Mouse (Mus musculus) ES-Bruce4 (cell line): ENCODE results near the gene Grm5. TPM values are rescaled to one million over a fixed set of nuclear protein-coding genes. Genes with fewer than 3 reads are reported as not detected.

ENCODE experiments used
- H3K27ac ChIP-seq: 2 replicates; pipeline ENCODE4 v1.5.1; 2012; ENCODE audit warnings: low read length, inconsistent platforms; ENCODE audit not compliant: insufficient read depth
- H3K27me3 ChIP-seq: 2 replicates; pipeline ENCODE4 v1.6.1; 2012; ENCODE audit warnings: mild to moderate bottlenecking, low read length, inconsistent platforms; ENCODE audit not compliant: control insufficient read depth, poor library complexity, insufficient read depth, severe bottlenecking
- H3K36me3 ChIP-seq: 2 replicates; pipeline ENCODE4 v1.6.1; 2012; ENCODE audit warnings: inconsistent platforms, mild to moderate bottlenecking, low read length, moderate library complexity; ENCODE audit not compliant: control insufficient read depth, poor library complexity, insufficient read depth, severe bottlenecking
- H3K4me1 ChIP-seq: one replicate; pipeline ENCODE4 v1.8.1; 2011; ENCODE audit warnings: low read length; ENCODE audit not compliant: control insufficient read depth, insufficient read depth
- H3K4me3 ChIP-seq: 2 replicates; pipeline ENCODE4 v1.5.1; 2011; ENCODE audit warnings: low read depth, mild to moderate bottlenecking, low read length
- H3K9ac ChIP-seq: 2 replicates; pipeline ENCODE4 v1.6.1; 2012; ENCODE audit warnings: low read depth, mild to moderate bottlenecking, inconsistent platforms; ENCODE audit not compliant: poor library complexity, severe bottlenecking
- H3K9me3 ChIP-seq: replicated peaks from 2 replicates; pipeline ENCODE4 v1.6.1; 2012; ENCODE audit warnings: mild to moderate bottlenecking, low read length, inconsistent platforms; ENCODE audit not compliant: control insufficient read depth, poor library complexity, insufficient read depth, severe bottlenecking
- CTCF ChIP-seq: IDR thresholded peaks from one replicate; pipeline ENCODE4 v1.8.1; 2011; ENCODE audit warnings: low read depth, low read length
- EP300 ChIP-seq: IDR thresholded peaks from 2 replicates; pipeline ENCODE4 v1.6.1; 2011; ENCODE audit warnings: low read depth, low read length; ENCODE audit not compliant: insufficient read depth
- POLR2A ChIP-seq: IDR thresholded peaks from one replicate; pipeline ENCODE4 v1.8.1; 2011; ENCODE audit warnings: low read length; ENCODE audit not compliant: insufficient read depth
- polyA plus RNA-seq: library from polyadenylated mRNA; stranded (reverse); fragments of >200 nt; gene quantifications from 2 replicates; pipeline ENCODE4 v1.2.4, GENCODE M21; 2011; ENCODE audit warnings: low read depth; ENCODE audit not compliant: missing spikeins, insufficient read depth, insufficient read length

Grm5 gene
- polyA plus RNA-seq, 1 experiment: not detected

- peaks cover 6% of the 10 kb centered on the region for H3K27me3 ChIP-seq
- no peak overlapping the region for H3K9ac ChIP-seq
Measured at GRCm38 (mm10) chr7:88128080-88128848, 544.3 kb downstream of the Grm5 start.

GRCm38 (mm10) chr7:88129536-88130487, 545.8 kb downstream of the Grm5 start:
- Histone ChIP-seq H3K4me3 (peak overlapping the region; percentile 9; the same call in 1 of the 2 replicates), H3K9ac (no peak overlapping the region), H3K27me3 (peaks cover 6% of the 10 kb centered on the region), H3K9me3 (no peaks in the 10 kb centered on the region), H3K4me1 (no peaks in the 10 kb centered on the region), H3K27ac (no peak overlapping the region), H3K36me3 (no peaks in the 10 kb centered on the region)
- TF ChIP-seq EP300: no peak
- TF ChIP-seq POLR2A: no peak
- no peak for TF ChIP-seq CTCF

More at GRCm38 (mm10) chr7:88128080-88128848, 544.3 kb downstream of the Grm5 start:
- Histone ChIP-seq H3K9me3 (no peaks in the 10 kb centered on the region), H3K27ac (no peak overlapping the region), H3K36me3 (no peaks in the 10 kb centered on the region), H3K4me1 (no peaks in the 10 kb centered on the region), H3K4me3 (no peak overlapping the region)
- TF ChIP-seq POLR2A: no peak
- no peak for TF ChIP-seq CTCF
- TF ChIP-seq EP300: no peak

GRCm38 (mm10) chr7:88130488-88130849, 546.5 kb downstream of the Grm5 start:
- no peaks in the 10 kb centered on the region for H3K9me3 ChIP-seq
- H3K4me3 ChIP-seq: peak overlapping the region; percentile 9; the same call in 1 of the 2 replicates
- H3K36me3 ChIP-seq: no peaks in the 10 kb centered on the region
- H3K4me1 ChIP-seq: no peaks in the 10 kb centered on the region
- no peak for TF ChIP-seq CTCF
- TF ChIP-seq EP300: no peak
- no peak for TF ChIP-seq POLR2A
- H3K9ac ChIP-seq: no peak overlapping the region
- H3K27ac ChIP-seq: no peak overlapping the region
- H3K27me3 ChIP-seq: peaks cover 6% of the 10 kb centered on the region

GRCm38 (mm10) chr7:88159542-88160241, 575.7 kb downstream of the Grm5 start:
- Histone ChIP-seq H3K4me1 (no peaks in the 10 kb centered on the region), H3K4me3 (no peak overlapping the region), H3K9ac (no peak overlapping the region), H3K9me3 (no peaks in the 10 kb centered on the region), H3K36me3 (no peaks in the 10 kb centered on the region), H3K27ac (no peak overlapping the region), H3K27me3 (no peaks in the 10 kb centered on the region)
- TF ChIP-seq POLR2A: no peak
- no peak for TF ChIP-seq CTCF
- TF ChIP-seq EP300: no peak

- Histone ChIP-seq H3K36me3 (no peaks in the 10 kb centered on the region), H3K4me3 (no peak overlapping the region), H3K27ac (no peak overlapping the region), H3K4me1 (no peaks in the 10 kb centered on the region), H3K9me3 (no peaks in the 10 kb centered on the region), H3K27me3 (no peaks in the 10 kb centered on the region), H3K9ac (no peak overlapping the region)
- no peak for TF ChIP-seq POLR2A
- TF ChIP-seq EP300: no peak
- no peak for TF ChIP-seq CTCF
Measured at GRCm38 (mm10) chr7:88161586-88161985, 577.6 kb downstream of the Grm5 start.

Other genes starting within 250 kb of the Grm5 start
- gene Tyr, start 90.7 kb upstream of the Grm5 start, polyA plus RNA-seq: not detected in 2 replicates